26 mouse cellular contexts compared by ENCODE assay signal in genomic region chr4:55937833-55938232, GRCm38 (mm10).
"Had no signal": no experiment of that assay in that cellular context is flagged by ENCODE, and none has a peak within 500 bp of the region (broad histone marks: within the 10 kb centered on the region; RNA-seq: fewer than 3 reads in every experiment).

No protein-coding gene starts in this region.

- DNase-seq: cerebellum, adult 9-10 months; cerebellum, adult 9-11 months; cerebellum, postnatal 10 days; cerebellum, postnatal 14 days; cerebellum, postnatal 25 days; cerebellum, postnatal 36 days; forebrain, postnatal 0 days; gastrocnemius, adult 2 months; gastrocnemius, postnatal 10 days; gastrocnemius, postnatal 14 days; gastrocnemius, postnatal 25 days; gastrocnemius, postnatal 36 days; heart, adult 11 months; heart, adult 18-20 months; heart, adult 2 months had no signal

- H3K4me2 ChIP-seq: embryonic facial prominence, embryonic 12.5 days; embryonic facial prominence, embryonic 13.5 days; embryonic facial prominence, embryonic 15.5 days; forebrain, embryonic 12.5 days; forebrain, embryonic 13.5 days; forebrain, embryonic 15.5 days had no signal

- H3K9me3 ChIP-seq: embryonic facial prominence, embryonic 10.5 days; embryonic facial prominence, embryonic 12.5 days; embryonic facial prominence, embryonic 13.5 days; embryonic facial prominence, embryonic 15.5 days; forebrain, embryonic 10.5 days; forebrain, embryonic 12.5 days; forebrain, embryonic 13.5 days; forebrain, embryonic 15.5 days had no signal

- ATAC-seq: forebrain, embryonic 13.5 days; forebrain, embryonic 14.5 days; forebrain, embryonic 15.5 days; forebrain, embryonic 16.5 days; forebrain, postnatal 0 days had no signal

- H3K9ac ChIP-seq: embryonic facial prominence, embryonic 12.5 days; embryonic facial prominence, embryonic 13.5 days; embryonic facial prominence, embryonic 15.5 days; forebrain, embryonic 12.5 days; forebrain, embryonic 13.5 days; forebrain, embryonic 15.5 days; forebrain, postnatal 0 days had no signal

- H3K27me3 ChIP-seq: embryonic facial prominence, embryonic 12.5 days; embryonic facial prominence, embryonic 13.5 days; embryonic facial prominence, embryonic 15.5 days; forebrain, embryonic 12.5 days; forebrain, embryonic 13.5 days; forebrain, embryonic 15.5 days had no signal

- H3K4me3 ChIP-seq: embryonic facial prominence, embryonic 10.5 days; embryonic facial prominence, embryonic 12.5 days; embryonic facial prominence, embryonic 13.5 days; embryonic facial prominence, embryonic 15.5 days; erythroblast, embryonic 14.5 days; forebrain, embryonic 10.5 days; forebrain, embryonic 12.5 days; forebrain, embryonic 13.5 days; forebrain, embryonic 15.5 days; gastrocnemius, adult 2 months; heart, adult 2 months had no signal

- H3K4me1 ChIP-seq: embryonic facial prominence, embryonic 10.5 days; embryonic facial prominence, embryonic 12.5 days; embryonic facial prominence, embryonic 13.5 days; embryonic facial prominence, embryonic 15.5 days; forebrain, embryonic 10.5 days; forebrain, embryonic 12.5 days had no signal

- H3K27ac ChIP-seq: embryonic facial prominence, embryonic 10.5 days; embryonic facial prominence, embryonic 12.5 days; embryonic facial prominence, embryonic 13.5 days; embryonic facial prominence, embryonic 15.5 days; forebrain, embryonic 10.5 days; forebrain, embryonic 12.5 days; forebrain, embryonic 13.5 days; forebrain, embryonic 15.5 days; gastrocnemius, adult 2 months; heart, adult 2 months had no signal

- H3K36me3 ChIP-seq: embryonic facial prominence, embryonic 10.5 days; embryonic facial prominence, embryonic 12.5 days; embryonic facial prominence, embryonic 13.5 days; embryonic facial prominence, embryonic 15.5 days; forebrain, embryonic 10.5 days; forebrain, embryonic 12.5 days; forebrain, embryonic 15.5 days had no signal
